Mouse (Mus musculus) adrenal gland, postnatal 25 days (tissue): ENCODE results near the gene Sema3e. TPM values are rescaled to one million over a fixed set of nuclear protein-coding genes. Genes with fewer than 3 reads are reported as not detected.

Experiments used
- DNase-seq: peaks from one replicate; pipeline ENCODE4 v3.0.0; 2021; ENCODE audit warnings: mixed read lengths
- long read RNA-seq: library from polyadenylated mRNA; stranded (forward); transcript quantifications from one replicate; pipeline ENCODE4 v2.0.0, GENCODE M21; 2021
- total RNA-seq: library from RNA; stranded (reverse); gene quantifications from 2 replicates; pipeline ENCODE4 v1.2.3, GENCODE M21; 2021

Gene Sema3e
- total RNA-seq = 0.21 and 0.48 TPM in 2 replicates
- long read RNA-seq = 0 reads

- DNase-seq = peak; percentile 23
Observed at GRCm38 (mm10) chr5:14025205-14026124, at the start of gene Sema3e. Sema3e (plus strand) TSS chr5:14025276.

GRCm38 (mm10) chr5:13977576-13977975, 47.5 kb upstream of the Sema3e start:
- no peak for DNase-seq

- no peak for DNase-seq
Observed at GRCm38 (mm10) chr5:13979156-13979555, 45.9 kb upstream of the Sema3e start.

- no peak for DNase-seq
Observed at GRCm38 (mm10) chr5:13982417-13983054, 42.5 kb upstream of the Sema3e start.

GRCm38 (mm10) chr5:13983608-13984007, 41.5 kb upstream of the Sema3e start:
- no peak for DNase-seq

GRCm38 (mm10) chr5:13985669-13986068, 39.4 kb upstream of the Sema3e start:
- no peak for DNase-seq

- no peak for DNase-seq
Observed at GRCm38 (mm10) chr5:13987123-13987522, 38.0 kb upstream of the Sema3e start.

GRCm38 (mm10) chr5:13988023-13988422, 37.1 kb upstream of the Sema3e start:
- no peak for DNase-seq

- DNase-seq = peak; percentile 15
Observed at GRCm38 (mm10) chr5:13992734-13993396, 32.2 kb upstream of the Sema3e start.

GRCm38 (mm10) chr5:14028341-14028740, 3.3 kb downstream of the Sema3e start:
- DNase-seq = no peak

- DNase-seq = no peak
Observed at GRCm38 (mm10) chr5:14030796-14031195, 5.7 kb downstream of the Sema3e start.

GRCm38 (mm10) chr5:14032056-14032455, 7.0 kb downstream of the Sema3e start:
- no peak for DNase-seq

- no peak for DNase-seq
Observed at GRCm38 (mm10) chr5:14033302-14033701, 8.2 kb downstream of the Sema3e start.

GRCm38 (mm10) chr5:14038813-14039496, 13.9 kb downstream of the Sema3e start:
- no peak for DNase-seq

GRCm38 (mm10) chr5:14040208-14040607, 15.1 kb downstream of the Sema3e start:
- peak; percentile 4 for DNase-seq

GRCm38 (mm10) chr5:14043116-14043515, 18.0 kb downstream of the Sema3e start:
- DNase-seq = no peak

GRCm38 (mm10) chr5:14043983-14044382, 18.9 kb downstream of the Sema3e start:
- DNase-seq = no peak

- DNase-seq = no peak
Observed at GRCm38 (mm10) chr5:14048660-14049059, 23.6 kb downstream of the Sema3e start.

GRCm38 (mm10) chr5:14054472-14054871, 29.4 kb downstream of the Sema3e start:
- no peak for DNase-seq

GRCm38 (mm10) chr5:14059895-14060553, 34.9 kb downstream of the Sema3e start:
- no peak for DNase-seq

GRCm38 (mm10) chr5:14062918-14063481, 37.9 kb downstream of the Sema3e start:
- no peak for DNase-seq
